Mouse (Mus musculus) liver, embryonic 16.5 days (tissue): ENCODE results near the gene Mfsd13b. TPM values are rescaled to one million over a fixed set of nuclear protein-coding genes. Genes with fewer than 3 reads are reported as not detected.

Experiments used
- ATAC-seq: fragments of 200-750 bp; cut with Nextera tagmentation; 2 replicates; pipeline ENCODE4 v1.8.0; 2017; ENCODE audit warnings: low read depth, mild to moderate bottlenecking, moderate number of reproducible peaks, moderate library complexity
- H3K27ac ChIP-seq: fragments of 300-500 bp; sonication (generic); 2 replicates; pipeline ENCODE4 v1.5.1; 2014; ENCODE audit warnings: mild to moderate bottlenecking, low read length
- H3K27me3 ChIP-seq: fragments of 300-500 bp; sonication (generic); 2 replicates; pipeline ENCODE4 v1.6.1; 2014; ENCODE audit warnings: low read depth, low read length, mixed read lengths; ENCODE audit not compliant: control insufficient read depth, insufficient read depth
- H3K36me3 ChIP-seq: fragments of 300-500 bp; sonication (generic); 2 replicates; pipeline ENCODE4 v1.6.1; 2014; ENCODE audit warnings: mild to moderate bottlenecking; ENCODE audit not compliant: control insufficient read depth, insufficient read depth
- H3K4me1 ChIP-seq: fragments of 300-500 bp; sonication (generic); 2 replicates; pipeline ENCODE4 v1.6.1; 2014; ENCODE audit warnings: low read depth, low read length, mixed read lengths; ENCODE audit not compliant: control insufficient read depth
- H3K4me2 ChIP-seq: fragments of 300-500 bp; sonication (generic); 2 replicates; pipeline ENCODE4 v1.6.1; 2014; ENCODE audit warnings: low read depth, low read length, mixed read lengths
- H3K4me3 ChIP-seq: fragments of 300-500 bp; sonication (generic); 2 replicates; pipeline ENCODE4 v1.5.1; 2014; ENCODE audit warnings: low read depth, mild to moderate bottlenecking, low read length
- H3K9ac ChIP-seq: fragments of 300-500 bp; sonication (generic); 2 replicates; pipeline ENCODE4 v1.6.1; 2014; ENCODE audit warnings: low read depth, low read length
- H3K9me3 ChIP-seq: fragments of 300-500 bp; sonication (generic); replicated peaks from 2 replicates; pipeline ENCODE4 v1.6.1; 2016; ENCODE audit warnings: low read length; ENCODE audit not compliant: control insufficient read depth
- WGBS: fragments of 180-500 bp; shearing (Covaris S2); extraction: QIAGEN DNeasy Blood & Tissue Kit; methylation state at CpG from one replicate; pipeline ENCODE4 v1.1.7; 2014; ENCODE audit not compliant: insufficient replicate concordance; 5-methylcytosine and 5-hydroxymethylcytosine counted together
- polyA plus RNA-seq: library from polyadenylated mRNA; unstranded; fragments of >200 nt; fragmentation: Nextera tagmentation; extraction: Ambion mirVana; gene quantifications from 2 replicates; pipeline ENCODE4 v1.2.1, GENCODE M21; 2015

The Mfsd13b gene
- not detected in 2 replicates for polyA plus RNA-seq

DNA sequence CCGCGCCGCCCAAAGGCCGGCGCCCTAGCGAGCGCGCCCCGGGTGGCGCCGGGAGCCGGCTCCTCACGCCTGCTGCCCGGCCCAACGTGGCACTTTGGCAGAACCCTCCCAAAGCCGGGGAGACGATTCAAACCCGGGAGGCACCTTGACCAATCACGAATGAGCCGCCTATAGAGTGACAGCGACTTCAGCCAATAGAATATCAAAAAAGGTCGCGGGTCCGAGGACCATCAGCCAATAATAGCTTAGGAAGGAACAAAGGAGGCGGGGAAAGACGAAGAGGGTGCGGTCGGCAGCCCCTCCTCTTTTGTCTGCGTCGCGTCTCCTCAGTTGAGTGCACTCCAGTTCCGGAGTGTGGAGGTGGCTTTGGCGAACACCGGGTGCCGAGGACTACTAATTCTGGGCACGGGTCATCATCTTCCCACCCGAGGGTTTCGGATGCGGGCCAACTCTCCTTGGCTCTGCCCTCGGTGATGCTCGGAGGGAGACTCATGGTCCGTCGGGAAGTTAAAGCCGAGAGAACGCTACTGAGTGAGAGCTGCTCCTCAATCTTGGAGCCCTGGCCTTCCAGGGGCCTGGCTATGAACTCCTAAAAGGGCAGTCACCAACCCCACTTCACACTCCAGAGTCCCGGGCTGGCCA lies at the start of gene Mfsd13b, which contains the start of gene Cdr2:
Mfsd13b (plus strand) TSS at position 310 of the 642 bp plus-strand sequence.
Cdr2 (minus strand) TSS at position 113 of the 642 bp plus-strand sequence.
- Histone ChIP-seq H3K36me3 (no peaks in the 10 kb centered on the region), H3K4me2 (peak within 1 kb of the TSS; percentile 85), H3K27me3 (peaks cover 2% of the 10 kb centered on the region; the same call in 1 of the 2 replicates), H3K9me3 (no peaks in the 10 kb centered on the region), H3K4me1 (peaks cover 21% of the 10 kb centered on the region), H3K9ac (peak within 1 kb of the TSS; percentile 97), H3K27ac (peak within 1 kb of the TSS; percentile 95), H3K4me3 (peak within 1 kb of the TSS; percentile 88)
- ATAC-seq = peak; percentile 87
- WGBS = under 1% methylated on average over 46 of the region's 46 CpGs

DNA sequence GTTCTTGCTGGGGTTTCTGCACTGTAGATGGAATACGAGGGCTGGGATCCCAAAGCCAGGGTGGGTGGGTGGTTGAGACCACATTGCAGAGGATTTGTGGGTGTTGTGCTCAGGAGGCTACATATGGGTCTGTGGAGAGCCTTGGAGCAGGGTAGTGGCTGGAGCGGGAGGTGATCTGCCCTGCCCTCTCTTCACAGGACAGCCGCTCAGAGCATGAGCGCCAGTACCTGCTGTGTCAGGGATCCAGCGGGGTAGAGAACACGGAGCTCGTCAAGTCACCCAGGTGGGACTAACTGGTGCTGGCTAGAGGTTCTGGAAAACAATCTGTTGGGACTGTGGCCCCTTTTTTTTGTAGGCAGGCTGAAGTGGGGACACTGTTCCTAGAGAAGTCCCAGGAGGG lies 49.2 kb upstream of the Mfsd13b start:
- H3K27me3 ChIP-seq = no peaks in the 10 kb centered on the region
- peaks cover 19% of the 10 kb centered on the region for H3K36me3 ChIP-seq
- H3K27ac ChIP-seq = no peak overlapping the region
- H3K9ac ChIP-seq = no peak overlapping the region
- no peak overlapping the region for H3K4me2 ChIP-seq
- no peaks in the 10 kb centered on the region for H3K9me3 ChIP-seq
- 78% methylated on average over 7 of the region's 7 CpGs for WGBS
- no peak for ATAC-seq
- no peak overlapping the region for H3K4me3 ChIP-seq
- peaks cover 13% of the 10 kb centered on the region for H3K4me1 ChIP-seq

DNA sequence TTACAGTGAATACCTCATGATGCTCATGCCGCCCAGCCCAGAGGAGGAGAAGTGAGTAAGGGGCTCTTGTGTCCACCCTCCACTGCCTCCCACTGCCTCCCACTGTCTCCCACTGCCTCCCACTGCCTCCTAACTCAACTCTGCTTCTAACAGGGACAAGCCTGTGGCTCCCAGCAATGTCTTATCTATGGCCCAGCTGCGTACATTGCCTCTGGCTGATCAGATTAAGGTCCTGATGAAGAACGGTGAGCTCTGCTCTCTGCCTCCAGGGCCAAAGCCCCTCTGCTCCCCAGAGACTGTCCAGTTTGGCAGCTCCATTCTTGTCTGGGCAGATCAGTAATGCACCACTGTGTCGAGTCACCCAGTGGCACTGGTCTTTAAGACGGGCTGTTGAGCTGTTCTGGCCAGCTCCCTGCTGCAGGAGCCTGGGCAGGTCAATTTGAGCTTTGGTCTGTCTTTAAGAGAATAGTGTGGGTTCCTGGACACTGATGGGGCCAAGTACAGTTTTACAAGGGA lies 48.6 kb upstream of the Mfsd13b start:
- no peaks in the 10 kb centered on the region for H3K9me3 ChIP-seq
- 54% methylated on average over 5 of the region's 5 CpGs for WGBS
- H3K4me3 ChIP-seq = no peak overlapping the region
- H3K27me3 ChIP-seq = no peaks in the 10 kb centered on the region
- peaks cover 18% of the 10 kb centered on the region for H3K36me3 ChIP-seq
- H3K4me2 ChIP-seq = no peak overlapping the region
- ATAC-seq = peak; percentile 68
- H3K4me1 ChIP-seq = peaks cover 13% of the 10 kb centered on the region
- no peak overlapping the region for H3K9ac ChIP-seq
- no peak overlapping the region for H3K27ac ChIP-seq

DNA sequence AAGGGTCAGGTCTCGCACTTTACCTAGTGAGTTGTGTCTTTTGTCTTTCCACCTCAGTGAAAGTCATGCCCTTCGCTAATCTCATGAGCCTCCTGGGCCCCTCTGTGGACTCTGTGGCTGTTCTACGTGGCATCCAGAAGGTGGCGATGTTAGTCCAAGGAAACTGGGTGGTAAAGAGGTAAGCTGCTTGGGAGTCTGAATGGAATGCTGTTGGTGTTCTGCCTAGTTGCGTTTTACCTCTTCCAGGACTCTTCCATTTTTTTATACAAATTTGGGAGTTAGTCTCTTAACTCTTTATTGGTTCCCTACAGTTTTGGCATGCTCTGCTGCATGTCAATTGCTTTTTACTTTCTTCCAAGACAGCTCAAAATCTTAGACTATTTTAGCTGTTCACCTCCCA lies 47.6 kb upstream of the Mfsd13b start:
- 40% methylated on average over 5 of the region's 5 CpGs for WGBS
- peak; percentile 42; the same call in 1 of the 2 replicates for ATAC-seq

DNA sequence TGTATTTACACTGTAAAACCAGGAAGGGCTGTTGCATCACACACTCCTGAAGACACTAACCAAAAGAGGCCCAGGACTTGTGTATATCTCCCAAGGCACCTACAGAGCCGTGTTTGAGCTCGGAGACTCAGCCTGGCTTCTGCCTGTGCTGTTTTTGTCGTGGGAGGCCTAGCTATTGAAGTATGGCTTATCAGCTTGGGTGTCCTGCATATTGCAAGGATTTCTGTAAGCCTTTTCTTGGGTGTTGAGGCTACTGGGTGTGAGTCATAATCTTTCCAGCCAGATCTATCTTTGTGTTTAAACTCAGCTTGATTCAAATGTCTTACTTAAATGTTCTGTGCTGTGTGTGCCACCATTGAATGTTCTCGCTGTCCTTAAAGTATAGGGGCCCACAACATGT lies 45.8 kb upstream of the Mfsd13b start:
- WGBS = 70% methylated on average over 4 of the region's 4 CpGs

More for the DNA sequence above, 47.6 kb upstream of the Mfsd13b start:
- H3K27ac ChIP-seq = no peak overlapping the region
- H3K4me2 ChIP-seq = no peak overlapping the region
- H3K4me1 ChIP-seq = peaks cover 13% of the 10 kb centered on the region
- H3K27me3 ChIP-seq = no peaks in the 10 kb centered on the region
- peaks cover 18% of the 10 kb centered on the region for H3K36me3 ChIP-seq
- no peak overlapping the region for H3K4me3 ChIP-seq
- no peak overlapping the region for H3K9ac ChIP-seq
- H3K9me3 ChIP-seq = no peaks in the 10 kb centered on the region

DNA sequence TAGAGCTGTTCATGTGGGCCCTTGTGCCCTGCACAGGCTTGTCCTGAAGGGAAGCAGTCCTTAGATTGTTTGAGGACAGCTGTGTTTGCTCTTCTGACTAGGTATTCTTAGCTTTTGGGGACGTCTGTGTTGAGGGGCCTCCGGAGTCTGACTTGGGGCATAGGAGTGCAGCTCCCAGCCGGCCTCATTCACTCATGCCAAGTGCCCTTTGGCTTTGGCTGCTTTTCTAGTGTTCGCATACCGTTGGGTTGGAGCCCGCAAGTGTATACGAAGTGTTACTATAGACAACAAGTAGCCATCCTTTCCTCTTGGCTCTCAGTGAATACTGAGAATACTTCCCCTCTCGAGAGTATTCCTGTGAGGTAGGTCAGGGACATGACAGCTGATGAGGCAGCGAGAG lies 44.1 kb upstream of the Mfsd13b start:
- 80% methylated on average over 9 of the region's 9 CpGs for WGBS

More for the DNA sequence above, 45.8 kb upstream of the Mfsd13b start:
- Histone ChIP-seq H3K4me1 (peaks cover 13% of the 10 kb centered on the region), H3K4me2 (no peak overlapping the region), H3K4me3 (no peak overlapping the region), H3K36me3 (peaks cover 24% of the 10 kb centered on the region), H3K27ac (no peak overlapping the region), H3K9ac (no peak overlapping the region), H3K9me3 (no peaks in the 10 kb centered on the region), H3K27me3 (no peaks in the 10 kb centered on the region)
- ATAC-seq = no peak

GRCm38 (mm10) chr7:120940343-120940742 lies 42.0 kb upstream of the Mfsd13b start:
- ATAC-seq = no peak
- no peaks in the 10 kb centered on the region for H3K27me3 ChIP-seq
- H3K36me3 ChIP-seq = peaks cover 40% of the 10 kb centered on the region

More for the DNA sequence above, 44.1 kb upstream of the Mfsd13b start:
- no peak overlapping the region for H3K4me3 ChIP-seq
- H3K27ac ChIP-seq = no peak overlapping the region
- H3K27me3 ChIP-seq = no peaks in the 10 kb centered on the region
- peaks cover 10% of the 10 kb centered on the region for H3K4me1 ChIP-seq
- no peak for ATAC-seq
- no peaks in the 10 kb centered on the region for H3K9me3 ChIP-seq
- no peak overlapping the region for H3K9ac ChIP-seq
- peaks cover 30% of the 10 kb centered on the region for H3K36me3 ChIP-seq
- no peak overlapping the region for H3K4me2 ChIP-seq

GRCm38 (mm10) chr7:120941214-120941613 lies 41.1 kb upstream of the Mfsd13b start:
- H3K4me2 ChIP-seq = no peak overlapping the region
- H3K9me3 ChIP-seq = no peaks in the 10 kb centered on the region
- no peaks in the 10 kb centered on the region for H3K4me1 ChIP-seq
- H3K36me3 ChIP-seq = peaks cover 43% of the 10 kb centered on the region
- H3K27me3 ChIP-seq = no peaks in the 10 kb centered on the region
- WGBS = 82% methylated on average over 6 of the region's 6 CpGs
- no peak overlapping the region for H3K27ac ChIP-seq
- no peak overlapping the region for H3K4me3 ChIP-seq
- H3K9ac ChIP-seq = no peak overlapping the region
- ATAC-seq = no peak

More at GRCm38 (mm10) chr7:120940343-120940742, 42.0 kb upstream of the Mfsd13b start:
- Histone ChIP-seq H3K27ac (no peak overlapping the region), H3K4me2 (no peak overlapping the region), H3K4me1 (no peaks in the 10 kb centered on the region), H3K4me3 (no peak overlapping the region), H3K9ac (no peak overlapping the region), H3K9me3 (no peaks in the 10 kb centered on the region)
- 82% methylated on average over 12 of the region's 12 CpGs for WGBS

GRCm38 (mm10) chr7:120942506-120942905 lies 39.8 kb upstream of the Mfsd13b start:
- Histone ChIP-seq H3K27ac (no peak overlapping the region), H3K4me1 (no peaks in the 10 kb centered on the region), H3K27me3 (no peaks in the 10 kb centered on the region), H3K36me3 (peaks cover 43% of the 10 kb centered on the region), H3K4me3 (no peak overlapping the region), H3K9ac (no peak overlapping the region), H3K9me3 (no peaks in the 10 kb centered on the region), H3K4me2 (no peak overlapping the region)
- ATAC-seq = no peak
- 81% methylated on average over 1 of the region's 1 CpGs for WGBS
